Mouse (Mus musculus) E14TG2a.4 (cell line): Measurements from ENCODE around the gene Olfr1029.
"Not testable (repeated sequence)": the region's sequence is repeated elsewhere in the genome, so short reads cannot be mapped to it uniquely, and the experiment has no call there.

Experiments used
- CTCF ChIP-seq: conservative IDR thresholded peaks from 2 replicates; pipeline ENCODE4 v1.5.1; 2014; ENCODE audit warnings: low read length
- NANOG ChIP-seq: IDR thresholded peaks from 2 replicates; pipeline ENCODE4 v1.6.1; 2014; ENCODE audit warnings: borderline replicate concordance, low read length, mixed read lengths
- POU5F1 ChIP-seq: IDR thresholded peaks from 2 replicates; pipeline ENCODE4 v1.6.1; 2014; ENCODE audit warnings: low read length, borderline replicate concordance

- TF ChIP-seq CTCF, POU5F1, NANOG: not testable (repeated sequence)
These were observed 46.7 kb downstream of the Olfr1029 start, which contains the start of gene Olfr1033 for GRCm38 (mm10) chr2:86020406-86020805.
